Mouse (Mus musculus): Measurements from ENCODE around the gene Acbd6. TPM values are rescaled to one million over a fixed set of nuclear protein-coding genes. Genes with fewer than 3 reads are reported as not detected.

The Acbd6 gene
- polyA plus RNA-seq, 1 experiment from 2014 or later: 77.7 TPM

GRCm38 (mm10) chr1:155606156-155606531 is 48.2 kb downstream of the Acbd6 start:
- H3K9ac ChIP-seq: no peak overlapping the region
- no peak overlapping the region for H3K4me2 ChIP-seq
- H3K9me3 ChIP-seq: no peaks in the 10 kb centered on the region
- 66% methylated on average over 8 of the region's 8 CpGs for WGBS
- no peak overlapping the region for H3K4me3 ChIP-seq
- no peaks in the 10 kb centered on the region for H3K36me3 ChIP-seq
- H3K27me3 ChIP-seq: no peaks in the 10 kb centered on the region
- H3K4me1 ChIP-seq: no peaks in the 10 kb centered on the region
- no peak for ATAC-seq (ENCODE audit: insufficient number of reproducible peaks, insufficient read depth, low FRiP score, low TSS enrichment, low read depth)
- H3K27ac ChIP-seq: no peak overlapping the region

- ATAC-seq (ENCODE audit: insufficient number of reproducible peaks, insufficient read depth, low FRiP score, low TSS enrichment, low read depth): no peak
- Histone ChIP-seq H3K9ac (no peak overlapping the region), H3K9me3 (no peaks in the 10 kb centered on the region), H3K4me1 (no peaks in the 10 kb centered on the region), H3K4me3 (no peak overlapping the region), H3K27me3 (no peaks in the 10 kb centered on the region), H3K27ac (no peak overlapping the region), H3K36me3 (no peaks in the 10 kb centered on the region), H3K4me2 (no peak overlapping the region)
- 70% methylated on average over 4 of the region's 4 CpGs for WGBS
Measured at GRCm38 (mm10) chr1:155608524-155608923, 50.6 kb downstream of the Acbd6 start.

- WGBS: 49% methylated on average over 2 of the region's 2 CpGs
- ATAC-seq (ENCODE audit: insufficient number of reproducible peaks, insufficient read depth, low FRiP score, low TSS enrichment, low read depth): no peak
- H3K9me3 ChIP-seq: no peaks in the 10 kb centered on the region
Measured at GRCm38 (mm10) chr1:155614426-155614825, 56.5 kb downstream of the Acbd6 start.

GRCm38 (mm10) chr1:155621075-155621474 is 63.2 kb downstream of the Acbd6 start:
- ATAC-seq (ENCODE audit: insufficient number of reproducible peaks, insufficient read depth, low FRiP score, low TSS enrichment, low read depth): no peak
- H3K9ac ChIP-seq: no peak overlapping the region
- 60% methylated on average over 6 of the region's 6 CpGs for WGBS
- H3K4me1 ChIP-seq: peaks cover 3% of the 10 kb centered on the region
- no peaks in the 10 kb centered on the region for H3K27me3 ChIP-seq
- no peak overlapping the region for H3K4me3 ChIP-seq
- no peak overlapping the region for H3K4me2 ChIP-seq
- H3K27ac ChIP-seq: no peak overlapping the region
- no peaks in the 10 kb centered on the region for H3K9me3 ChIP-seq
- peaks cover 11% of the 10 kb centered on the region for H3K36me3 ChIP-seq

More at GRCm38 (mm10) chr1:155614426-155614825, 56.5 kb downstream of the Acbd6 start:
- H3K36me3 ChIP-seq: no peaks in the 10 kb centered on the region
- no peaks in the 10 kb centered on the region for H3K27me3 ChIP-seq
- H3K4me2 ChIP-seq: no peak overlapping the region
- H3K27ac ChIP-seq: no peak overlapping the region
- no peaks in the 10 kb centered on the region for H3K4me1 ChIP-seq
- no peak overlapping the region for H3K9ac ChIP-seq
- no peak overlapping the region for H3K4me3 ChIP-seq

- Histone ChIP-seq H3K9me3 (no peaks in the 10 kb centered on the region), H3K4me2 (no peak overlapping the region), H3K9ac (no peak overlapping the region), H3K27ac (no peak overlapping the region), H3K4me3 (no peak overlapping the region), H3K27me3 (no peaks in the 10 kb centered on the region), H3K36me3 (peaks cover 14% of the 10 kb centered on the region), H3K4me1 (peaks cover 3% of the 10 kb centered on the region)
- 94% methylated on average over 8 of the region's 8 CpGs for WGBS
- ATAC-seq (ENCODE audit: insufficient number of reproducible peaks, insufficient read depth, low FRiP score, low TSS enrichment, low read depth): no peak
Measured at GRCm38 (mm10) chr1:155623192-155623591, 65.3 kb downstream of the Acbd6 start.

GRCm38 (mm10) chr1:155627746-155628145 is 69.8 kb downstream of the Acbd6 start:
- H3K4me1 ChIP-seq: no peaks in the 10 kb centered on the region
- no peak overlapping the region for H3K9ac ChIP-seq
- peaks cover 14% of the 10 kb centered on the region for H3K36me3 ChIP-seq
- WGBS: 91% methylated on average over 2 of the region's 2 CpGs
- H3K9me3 ChIP-seq: no peaks in the 10 kb centered on the region
- H3K4me2 ChIP-seq: no peak overlapping the region
- H3K27me3 ChIP-seq: no peaks in the 10 kb centered on the region
- ATAC-seq (ENCODE audit: insufficient number of reproducible peaks, insufficient read depth, low FRiP score, low TSS enrichment, low read depth): no peak
- no peak overlapping the region for H3K27ac ChIP-seq
- H3K4me3 ChIP-seq: no peak overlapping the region

- H3K27ac ChIP-seq: no peak overlapping the region
- H3K36me3 ChIP-seq: no peaks in the 10 kb centered on the region
- H3K27me3 ChIP-seq: no peaks in the 10 kb centered on the region
- H3K4me1 ChIP-seq: no peaks in the 10 kb centered on the region
- 86% methylated on average over 7 of the region's 7 CpGs for WGBS
- no peak overlapping the region for H3K9ac ChIP-seq
- ATAC-seq (ENCODE audit: insufficient number of reproducible peaks, insufficient read depth, low FRiP score, low TSS enrichment, low read depth): no peak
- H3K9me3 ChIP-seq: no peaks in the 10 kb centered on the region
- no peak overlapping the region for H3K4me3 ChIP-seq
- no peak overlapping the region for H3K4me2 ChIP-seq
Measured at GRCm38 (mm10) chr1:155636648-155637047, 78.7 kb downstream of the Acbd6 start.

- Histone ChIP-seq H3K27me3 (no peaks in the 10 kb centered on the region), H3K4me1 (no peaks in the 10 kb centered on the region), H3K36me3 (no peaks in the 10 kb centered on the region), H3K27ac (no peak overlapping the region), H3K4me3 (no peak overlapping the region), H3K9ac (no peak overlapping the region), H3K9me3 (no peaks in the 10 kb centered on the region), H3K4me2 (no peak overlapping the region)
- no peak for ATAC-seq (ENCODE audit: insufficient number of reproducible peaks, insufficient read depth, low FRiP score, low TSS enrichment, low read depth)
- WGBS: 87% methylated on average over 5 of the region's 5 CpGs
Measured at GRCm38 (mm10) chr1:155645816-155646215, 87.9 kb downstream of the Acbd6 start.

GRCm38 (mm10) chr1:155646345-155647307 is 88.7 kb downstream of the Acbd6 start:
- no peaks in the 10 kb centered on the region for H3K9me3 ChIP-seq
- H3K36me3 ChIP-seq: no peaks in the 10 kb centered on the region
- H3K4me1 ChIP-seq: no peaks in the 10 kb centered on the region
- no peaks in the 10 kb centered on the region for H3K27me3 ChIP-seq
- no peak for ATAC-seq (ENCODE audit: insufficient number of reproducible peaks, insufficient read depth, low FRiP score, low TSS enrichment, low read depth)
- no peak overlapping the region for H3K4me2 ChIP-seq
- H3K27ac ChIP-seq: no peak overlapping the region
- 40% methylated on average over 10 of the region's 10 CpGs for WGBS
- no peak overlapping the region for H3K9ac ChIP-seq
- no peak overlapping the region for H3K4me3 ChIP-seq

GRCm38 (mm10) chr1:155650121-155650846 is 92.4 kb downstream of the Acbd6 start:
- H3K4me3 ChIP-seq: no peak overlapping the region
- ATAC-seq (ENCODE audit: insufficient number of reproducible peaks, insufficient read depth, low FRiP score, low TSS enrichment, low read depth): no peak
- no peaks in the 10 kb centered on the region for H3K27me3 ChIP-seq
- no peaks in the 10 kb centered on the region for H3K4me1 ChIP-seq
- no peaks in the 10 kb centered on the region for H3K36me3 ChIP-seq
- H3K9ac ChIP-seq: no peak overlapping the region
- no peak overlapping the region for H3K4me2 ChIP-seq
- no peaks in the 10 kb centered on the region for H3K9me3 ChIP-seq
- WGBS: 79% methylated on average over 9 of the region's 9 CpGs
- H3K27ac ChIP-seq: no peak overlapping the region

- Histone ChIP-seq H3K9ac (no peak overlapping the region), H3K4me3 (no peak overlapping the region), H3K4me2 (no peak overlapping the region), H3K9me3 (no peaks in the 10 kb centered on the region), H3K27me3 (no peaks in the 10 kb centered on the region), H3K4me1 (no peaks in the 10 kb centered on the region), H3K27ac (no peak overlapping the region), H3K36me3 (no peaks in the 10 kb centered on the region)
- 12% methylated on average over 3 of the region's 3 CpGs for WGBS
- ATAC-seq (ENCODE audit: insufficient number of reproducible peaks, insufficient read depth, low FRiP score, low TSS enrichment, low read depth): no peak
Measured at GRCm38 (mm10) chr1:155654961-155655360, 97.0 kb downstream of the Acbd6 start.

GRCm38 (mm10) chr1:155656321-155656720 is 98.4 kb downstream of the Acbd6 start:
- 70% methylated on average over 5 of the region's 5 CpGs for WGBS
- Histone ChIP-seq H3K4me3 (no peak overlapping the region), H3K36me3 (no peaks in the 10 kb centered on the region), H3K27ac (no peak overlapping the region), H3K4me2 (no peak overlapping the region), H3K27me3 (no peaks in the 10 kb centered on the region), H3K4me1 (no peaks in the 10 kb centered on the region), H3K9ac (no peak overlapping the region), H3K9me3 (no peaks in the 10 kb centered on the region)
- ATAC-seq (ENCODE audit: insufficient number of reproducible peaks, insufficient read depth, low FRiP score, low TSS enrichment, low read depth): no peak

Data from embryonic facial prominence, embryonic 13.5 days (tissue).